In genomic region chr7:12835779-12836178, GRCm38 (mm10) we compare ENCODE assay signal across 7 mouse cellular contexts. TPM values are rescaled to one million over a fixed set of nuclear protein-coding genes. Genes with fewer than 3 reads are reported as not detected.
DNase-seq lines count a peak whose midpoint lies in the region; ATAC-seq and TF ChIP-seq lines count a peak whose summit lies in the region.

No protein-coding gene starts in this region.

- peaks cover 45% of the 10 kb centered on the region for H3K36me3 ChIP-seq in lung, embryonic 16.5 days (ENCODE audit: control insufficient read depth, insufficient read depth, low read length)
- H3K36me3 ChIP-seq in forebrain, embryonic 12.5 days (replicated peaks) = peaks cover 44% of the 10 kb centered on the region
- peaks cover 46% of the 10 kb centered on the region for H3K36me3 ChIP-seq in limb, embryonic 13.5 days
- peaks cover 26% of the 10 kb centered on the region for H3K36me3 ChIP-seq in small intestine, adult 2 months (ENCODE audit: control insufficient read depth, insufficient read depth, low read length)

- no peak overlapping the region for H3K9ac ChIP-seq in lung, embryonic 16.5 days (ENCODE audit: low read length)
- H3K9ac ChIP-seq in forebrain, embryonic 12.5 days = no peak overlapping the region
- H3K9ac ChIP-seq in limb, embryonic 13.5 days = no peak overlapping the region

- no peak for ATAC-seq in lung, embryonic 16.5 days (ENCODE audit: low read depth)
- ATAC-seq in forebrain, embryonic 12.5 days (ENCODE audit: low FRiP score) = no peak
- no peak for ATAC-seq in limb, embryonic 13.5 days (ENCODE audit: low FRiP score, low read depth)

- peak overlapping the region; percentile 77 for H3K4me2 ChIP-seq in lung, embryonic 16.5 days (ENCODE audit: low read depth, low read length)
- peak overlapping the region; percentile 55; the same call in 1 of the 2 replicates for H3K4me2 ChIP-seq in forebrain, embryonic 12.5 days
- H3K4me2 ChIP-seq in limb, embryonic 13.5 days (replicated peaks) = peak overlapping the region; percentile 63

- TF ChIP-seq CTCF in small intestine, adult 2 months (IDR thresholded peaks at IDR 0.05; ENCODE audit: extremely low read depth, insufficient read length, insufficient replicate concordance, low read depth, low read length) = no peak

- H3K4me3 ChIP-seq in lung, embryonic 16.5 days (ENCODE audit: low read length) = peak overlapping the region; percentile 75
- peak overlapping the region; percentile 55 for H3K4me3 ChIP-seq in forebrain, embryonic 12.5 days (replicated peaks)
- H3K4me3 ChIP-seq in limb, embryonic 13.5 days = peak overlapping the region; percentile 62
- peak overlapping the region; percentile 81 for H3K4me3 ChIP-seq in small intestine, adult 2 months (ENCODE audit: low read depth, low read length)

- 91% methylated on average over 4 of the region's 4 CpGs for WGBS in lung, embryonic 16.5 days
- WGBS in forebrain, embryonic 12.5 days = 99% methylated on average over 4 of the region's 4 CpGs
- WGBS in limb, embryonic 13.5 days = 95% methylated on average over 4 of the region's 4 CpGs
- 90% methylated on average over 4 of the region's 4 CpGs for WGBS in small intestine, adult 2 months

- H3K27ac ChIP-seq in lung, embryonic 16.5 days (ENCODE audit: low read length) = no peak overlapping the region
- H3K27ac ChIP-seq in forebrain, embryonic 12.5 days = no peak overlapping the region
- no peak overlapping the region for H3K27ac ChIP-seq in limb, embryonic 13.5 days
- no peak overlapping the region for H3K27ac ChIP-seq in small intestine, adult 2 months (ENCODE audit: insufficient read depth, low read depth, low read length)

- no peak for DNase-seq in lung, postnatal 4 days
- no peak for DNase-seq in right cerebral cortex, postnatal 4 days
- DNase-seq in cerebellum, postnatal 4 days (ENCODE audit: low spot score in 2 of 2) = no peak

- no peaks in the 10 kb centered on the region for H3K27me3 ChIP-seq in lung, embryonic 16.5 days (ENCODE audit: control insufficient read depth, insufficient read depth, low read depth, low read length)
- no peaks in the 10 kb centered on the region for H3K27me3 ChIP-seq in forebrain, embryonic 12.5 days
- no peaks in the 10 kb centered on the region for H3K27me3 ChIP-seq in limb, embryonic 13.5 days
- no peaks in the 10 kb centered on the region for H3K27me3 ChIP-seq in small intestine, adult 2 months (ENCODE audit: control insufficient read depth, insufficient read depth, low read length)

- peaks cover 35% of the 10 kb centered on the region for H3K9me3 ChIP-seq in lung, embryonic 16.5 days (ENCODE audit: control insufficient read depth, low read length)
- peaks cover 39% of the 10 kb centered on the region for H3K9me3 ChIP-seq in forebrain, embryonic 12.5 days
- peaks cover 43% of the 10 kb centered on the region for H3K9me3 ChIP-seq in limb, embryonic 13.5 days

- H3K4me1 ChIP-seq in lung, embryonic 16.5 days (replicated peaks; ENCODE audit: control insufficient read depth, insufficient read depth, low read length) = no peaks in the 10 kb centered on the region; the same call in 1 of the 2 replicates
- H3K4me1 ChIP-seq in forebrain, embryonic 12.5 days = no peaks in the 10 kb centered on the region
- no peaks in the 10 kb centered on the region for H3K4me1 ChIP-seq in limb, embryonic 13.5 days
- no peaks in the 10 kb centered on the region for H3K4me1 ChIP-seq in small intestine, adult 2 months (ENCODE audit: control insufficient read depth, insufficient read depth, insufficient read length, low read length)

- TF ChIP-seq POLR2A in small intestine, adult 2 months (IDR thresholded peaks at IDR 0.05; ENCODE audit: low read depth, low read length) = no peak

RNA-seq across cellular contexts. Expression of gene Zfp110, which starts 1.2 kb away (rescaled TPM):
- polyA plus RNA-seq in lung, embryonic 16.5 days (2015; fragmentation: Nextera tagmentation; extraction: Ambion mirVana) = 45.5 and 46.4 TPM in 2 replicates
- 32.4 and 34.5 TPM in 2 replicates for polyA plus RNA-seq in forebrain, embryonic 12.5 days (2016; fragmentation: Nextera tagmentation; extraction: Ambion mirVana)
- polyA plus RNA-seq in limb, embryonic 13.5 days (2015; fragmentation: Nextera tagmentation; extraction: Ambion mirVana) = 38.8 and 43.6 TPM in 2 replicates
- 3.3 and 5.3 TPM in 2 replicates for polyA plus RNA-seq in small intestine, adult 2 months (2012; rRNA removed)

RNA-seq across cellular contexts. Expression of gene Zfp329, which starts 17.1 kb away (rescaled TPM):
- 13.6 and 14.5 TPM in 2 replicates for polyA plus RNA-seq in lung, embryonic 16.5 days (2015; fragmentation: Nextera tagmentation; extraction: Ambion mirVana)
- polyA plus RNA-seq in forebrain, embryonic 12.5 days (2016; fragmentation: Nextera tagmentation; extraction: Ambion mirVana) = 25.4 and 28.2 TPM in 2 replicates
- polyA plus RNA-seq in limb, embryonic 13.5 days (2015; fragmentation: Nextera tagmentation; extraction: Ambion mirVana) = 17.5 TPM in 2 replicates
- polyA plus RNA-seq in small intestine, adult 2 months (2012; rRNA removed) = 0.11 and 0.22 TPM in 2 replicates

RNA-seq across cellular contexts. Expression of gene Zscan18, which starts 32.3 kb away (rescaled TPM):
- 5.6 and 6.5 TPM in 2 replicates for polyA plus RNA-seq in lung, embryonic 16.5 days (2015; fragmentation: Nextera tagmentation; extraction: Ambion mirVana)
- polyA plus RNA-seq in forebrain, embryonic 12.5 days (2016; fragmentation: Nextera tagmentation; extraction: Ambion mirVana) = 13.6 and 15.2 TPM in 2 replicates
- polyA plus RNA-seq in limb, embryonic 13.5 days (2015; fragmentation: Nextera tagmentation; extraction: Ambion mirVana) = 13.2 and 14.4 TPM in 2 replicates
- 0.15 and 0.24 TPM in 2 replicates for polyA plus RNA-seq in small intestine, adult 2 months (2012; rRNA removed)

RNA-seq across cellular contexts. Expression of gene Zfp128, which starts 45.2 kb away (rescaled TPM):
- polyA plus RNA-seq in lung, embryonic 16.5 days (2015; fragmentation: Nextera tagmentation; extraction: Ambion mirVana) = 4.1 and 4.7 TPM in 2 replicates
- polyA plus RNA-seq in forebrain, embryonic 12.5 days (2016; fragmentation: Nextera tagmentation; extraction: Ambion mirVana) = 6.0 and 6.2 TPM in 2 replicates
- polyA plus RNA-seq in limb, embryonic 13.5 days (2015; fragmentation: Nextera tagmentation; extraction: Ambion mirVana) = 6.4 and 7.3 TPM in 2 replicates
- 0.15 TPM in 2 replicates for polyA plus RNA-seq in small intestine, adult 2 months (2012; rRNA removed)

Comparison
In these comparisons a context has a peak if more than half of its experiments do, and no peak if none do; other contexts are left out.
1. RNA of gene Zfp329, which starts 17.1 kb away (polyA plus RNA-seq): 25.4 to 28.2 TPM in forebrain, embryonic 12.5 days, 17.5 TPM in limb, embryonic 13.5 days and 13.6 to 14.5 TPM in lung, embryonic 16.5 days; 0.11 to 0.22 TPM in small intestine, adult 2 months; every median in the first group is over 10 times any median in the second.
2. Peak in every context shown above with its lines, with median percentiles within 50 percentile points of each other: H3K4me2 ChIP-seq and H3K4me3 ChIP-seq.